In genomic region chr17:74265156-74265505, GRCm38 (mm10) we compare ENCODE assay signal across 8 mouse cellular contexts. TPM values are rescaled to one million over a fixed set of nuclear protein-coding genes. Genes with fewer than 3 reads are reported as not detected.
A peak's percentile ranks its signal among the peaks of the same experiment; 100 is the strongest.
DNase-seq lines count a peak whose midpoint lies in the region; ATAC-seq and TF ChIP-seq lines count a peak whose summit lies in the region.

No protein-coding gene starts in this region.

- 26% methylated on average over 5 of the region's 5 CpGs for WGBS in heart, embryonic 10.5 days
- WGBS in liver, embryonic 11.5 days, result 40% methylated on average over 5 of the region's 5 CpGs
- 16% methylated on average over 5 of the region's 5 CpGs for WGBS in stomach, embryonic 14.5 days

- H3K36me3 ChIP-seq in testis, adult 2 months (ENCODE audit: control insufficient read depth, insufficient read depth, low read length), result no peaks in the 10 kb centered on the region
- H3K36me3 ChIP-seq in heart, embryonic 10.5 days, result 0 out of 2 replicates have a peak, but pooled peaks cover 5% of the 10 kb centered on the region
- peaks cover 5% of the 10 kb centered on the region; the same call in 1 of the 2 replicates for H3K36me3 ChIP-seq in liver, embryonic 11.5 days (ENCODE audit: control insufficient read depth, insufficient read depth, low read length)
- H3K36me3 ChIP-seq in stomach, embryonic 14.5 days (ENCODE audit: control insufficient read depth, insufficient read depth, low read length), result no peaks in the 10 kb centered on the region

- no peak for TF ChIP-seq POLR2A in testis, adult 2 months (IDR thresholded peaks at IDR 0.05; ENCODE audit: control insufficient read depth, low read depth, low read length)

- no peaks in the 10 kb centered on the region for H3K27me3 ChIP-seq in testis, adult 2 months (ENCODE audit: control insufficient read depth, insufficient read depth, low read length)
- H3K27me3 ChIP-seq in heart, embryonic 10.5 days (ENCODE audit: insufficient read depth, poor library complexity, severe bottlenecking), result no peaks in the 10 kb centered on the region
- H3K27me3 ChIP-seq in liver, embryonic 11.5 days (replicated peaks; ENCODE audit: control insufficient read depth, insufficient read depth, low read length), result no peaks in the 10 kb centered on the region
- no peaks in the 10 kb centered on the region for H3K27me3 ChIP-seq in stomach, embryonic 14.5 days (ENCODE audit: control insufficient read depth, insufficient read depth, low read length)

- no peak for DNase-seq in testis, postnatal 14 days (ENCODE audit: low spot score)
- peak; percentile 76 for DNase-seq in heart, embryonic 10.5 days (ENCODE audit: low spot score)
- no peak for DNase-seq in liver, embryonic 11.5 days (ENCODE audit: low spot score)
- no peak for DNase-seq in left cerebral cortex, adult 11 months (ENCODE audit: low spot score)
- DNase-seq in frontal cortex, postnatal 10 days (ENCODE audit: low spot score in 2 of 2), result no peak

- H3K9ac ChIP-seq in liver, embryonic 11.5 days (ENCODE audit: low read depth, low read length), result no peak overlapping the region
- H3K9ac ChIP-seq in stomach, embryonic 14.5 days (replicated peaks; ENCODE audit: low read depth, low read length), result no peak overlapping the region

- peak overlapping the region; percentile 43; the same call in 1 of the 2 replicates for H3K27ac ChIP-seq in testis, adult 2 months (ENCODE audit: control insufficient read depth, insufficient read depth, low read depth, low read length)
- peak overlapping the region; percentile 67 for H3K27ac ChIP-seq in heart, embryonic 10.5 days
- H3K27ac ChIP-seq in liver, embryonic 11.5 days (ENCODE audit: low read depth, low read length), result peak overlapping the region; percentile 11; the same call in 1 of the 2 replicates
- peak overlapping the region; percentile 61; the same call in 1 of the 2 replicates for H3K27ac ChIP-seq in stomach, embryonic 14.5 days (ENCODE audit: low read length)

- H3K4me2 ChIP-seq in liver, embryonic 11.5 days, result no peak overlapping the region
- H3K4me2 ChIP-seq in stomach, embryonic 14.5 days (replicated peaks; ENCODE audit: low read depth, low read length), result no peak overlapping the region

- ATAC-seq in liver, embryonic 11.5 days (replicated peaks; ENCODE audit: low FRiP score), result no peak
- ATAC-seq in stomach, embryonic 14.5 days (ENCODE audit: insufficient number of reproducible peaks, insufficient read depth, low FRiP score, low read depth), result peak; percentile 56; the same call in 1 of the 2 replicates
- ATAC-seq in CD4-positive, CD25-positive, alpha-beta regulatory T cell, adult 4 months, result no peak

- no peak overlapping the region for H3K4me3 ChIP-seq in testis, adult 2 months (ENCODE audit: control insufficient read depth, low read depth, low read length)
- no peak overlapping the region for H3K4me3 ChIP-seq in heart, embryonic 10.5 days
- H3K4me3 ChIP-seq in liver, embryonic 11.5 days (ENCODE audit: low read depth, low read length), result no peak overlapping the region
- no peak overlapping the region for H3K4me3 ChIP-seq in stomach, embryonic 14.5 days (ENCODE audit: low read depth, low read length)

- no peaks in the 10 kb centered on the region for H3K9me3 ChIP-seq in heart, embryonic 10.5 days
- H3K9me3 ChIP-seq in liver, embryonic 11.5 days (ENCODE audit: control insufficient read depth, low read length), result peaks cover 5% of the 10 kb centered on the region
- H3K9me3 ChIP-seq in stomach, embryonic 14.5 days (ENCODE audit: control insufficient read depth, low read depth, low read length), result no peaks in the 10 kb centered on the region

- no peak for TF ChIP-seq CTCF in testis, adult 2 months (IDR thresholded peaks at IDR 0.05; ENCODE audit: control insufficient read depth, insufficient read depth, insufficient replicate concordance, low read depth, low read length)

- H3K4me1 ChIP-seq in testis, adult 2 months (ENCODE audit: control insufficient read depth, insufficient read depth, low read length), result peaks cover 6% of the 10 kb centered on the region
- H3K4me1 ChIP-seq in heart, embryonic 10.5 days, result peaks cover 38% of the 10 kb centered on the region
- peaks cover 37% of the 10 kb centered on the region for H3K4me1 ChIP-seq in liver, embryonic 11.5 days (replicated peaks; ENCODE audit: control insufficient read depth, insufficient read depth, low read length)
- H3K4me1 ChIP-seq in stomach, embryonic 14.5 days (ENCODE audit: control insufficient read depth, insufficient read depth, low read length), result peaks cover 21% of the 10 kb centered on the region

RNA-seq across cellular contexts. Expression of gene Memo1, which starts 30.2 kb away (rescaled TPM):
- polyA plus RNA-seq in testis, adult 2 months (2012; rRNA removed), result 94.5 and 110 TPM in 2 replicates
- 79.6 and 80.7 TPM in 2 replicates for polyA plus RNA-seq in heart, embryonic 10.5 days (2016; fragmentation: Nextera tagmentation; extraction: Ambion mirVana)
- polyA plus RNA-seq in liver, embryonic 11.5 days (2014; fragmentation: Nextera tagmentation; extraction: Ambion mirVana), result 127 and 139 TPM in 2 replicates
- 94.8 and 105 TPM in 2 replicates for polyA plus RNA-seq in stomach, embryonic 14.5 days (2014; fragmentation: Nextera tagmentation; extraction: Ambion mirVana)
- polyA plus RNA-seq in CD4-positive, CD25-positive, alpha-beta regulatory T cell, adult 4 months (2017; shearing (Covaris generic)), result 10 to 100 TPM; 37.0 to 47.0 TPM

RNA-seq across cellular contexts. Expression of gene Dpy30, which starts 58.6 kb away (rescaled TPM):
- polyA plus RNA-seq in testis, adult 2 months (2012; rRNA removed), result 133 and 159 TPM in 2 replicates
- 223 and 232 TPM in 2 replicates for polyA plus RNA-seq in heart, embryonic 10.5 days (2016; fragmentation: Nextera tagmentation; extraction: Ambion mirVana)
- polyA plus RNA-seq in liver, embryonic 11.5 days (2014; fragmentation: Nextera tagmentation; extraction: Ambion mirVana), result 264 and 272 TPM in 2 replicates
- 213 and 215 TPM in 2 replicates for polyA plus RNA-seq in stomach, embryonic 14.5 days (2014; fragmentation: Nextera tagmentation; extraction: Ambion mirVana)
- 100 to 1,000 TPM; 134 to 146 TPM for polyA plus RNA-seq in CD4-positive, CD25-positive, alpha-beta regulatory T cell, adult 4 months (2017; shearing (Covaris generic))

Comparison
In these comparisons a context has a peak if more than half of its experiments do, and no peak if none do; other contexts are left out.
1. H3K27ac ChIP-seq: peak in every context shown above with its lines; median percentile 67 in heart, embryonic 10.5 days; 61 in stomach, embryonic 14.5 days; 43 in testis, adult 2 months; 11 in liver, embryonic 11.5 days.